Mouse (Mus musculus) 3134 (cell line): Measurements from ENCODE around the gene Tmem161a.

Experiments used
- DNase-seq: peaks from one replicate; pipeline ENCODE4 v3.0.0-alpha.2; 2011; ENCODE audit warnings: low spot score; ENCODE audit not compliant: insufficient read length; ENCODE audit errors: extremely low read depth

Gene Tmem161a

DNA sequence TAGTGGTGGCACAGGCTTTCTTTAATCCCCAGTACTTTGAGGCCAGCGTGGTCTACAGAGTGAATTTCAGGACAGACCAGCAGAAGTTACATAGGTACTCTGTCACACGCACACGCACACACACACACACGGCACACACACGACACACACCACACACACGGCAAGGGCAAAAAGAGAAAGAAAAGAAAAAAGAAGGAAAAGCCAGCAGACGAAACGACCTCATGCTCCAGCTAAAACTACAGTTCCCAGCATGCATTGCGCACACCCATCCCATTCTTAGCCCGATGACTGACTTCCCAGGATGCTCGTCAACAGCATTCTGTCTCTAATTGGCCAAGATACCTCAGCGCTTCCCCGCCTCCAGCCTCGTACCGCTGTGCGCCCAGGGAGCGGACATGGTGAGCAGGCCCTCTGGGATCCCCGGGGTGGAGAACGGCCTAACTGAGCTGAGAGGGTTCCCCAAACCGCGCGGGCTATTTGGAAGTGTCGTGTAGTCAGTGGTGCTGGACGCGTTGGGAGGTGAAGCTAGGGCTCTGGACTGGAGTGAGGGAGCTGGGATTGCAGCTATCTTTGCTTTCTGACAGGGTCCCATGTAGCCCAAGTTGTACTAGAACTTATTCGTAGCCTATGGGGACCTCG lies at the start of gene Tmem161a:
Tmem161a (plus strand) TSS at position 314 of the 639 bp plus-strand sequence.
- DNase-seq, result peak; percentile 88

DNA sequence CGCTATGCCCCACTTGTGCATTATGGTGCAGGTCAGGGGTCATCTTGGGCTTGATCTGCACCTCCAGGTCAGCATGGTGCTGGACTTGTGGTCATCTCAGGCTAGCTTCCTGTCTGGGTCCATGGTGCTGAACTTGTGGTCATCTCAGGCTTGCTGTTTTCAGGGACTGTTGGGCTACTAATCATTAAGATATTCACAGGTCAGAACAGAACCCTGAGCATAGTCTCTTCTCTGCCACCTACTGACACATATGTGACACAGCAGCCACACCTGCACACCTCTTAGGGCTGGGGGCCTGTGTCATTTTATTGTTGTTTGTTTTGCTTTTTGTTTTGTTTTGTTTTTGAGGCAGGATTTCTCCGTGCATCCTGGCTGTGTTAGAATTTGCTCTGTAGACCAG lies 49.3 kb upstream of the Tmem161a start:
- no peak for DNase-seq

DNA sequence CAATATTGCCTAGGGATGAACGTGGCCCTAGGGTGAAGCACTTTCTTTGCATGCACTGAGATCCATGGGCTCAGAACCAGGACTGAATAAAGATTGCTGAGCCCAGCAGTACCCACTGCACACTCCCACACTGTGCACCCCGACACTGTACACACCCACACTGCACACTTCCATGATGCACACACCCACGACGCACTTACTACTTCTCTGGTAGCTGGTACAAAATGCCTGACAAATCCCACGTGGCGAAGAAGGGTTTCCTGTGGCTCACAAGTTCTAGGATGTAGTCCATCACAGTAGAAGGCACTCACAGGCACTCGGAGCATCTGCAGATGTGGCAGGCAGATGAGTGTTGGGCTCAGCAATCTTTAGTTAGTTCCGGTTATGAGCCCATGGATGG lies 47.2 kb upstream of the Tmem161a start:
- DNase-seq, result no peak

DNA sequence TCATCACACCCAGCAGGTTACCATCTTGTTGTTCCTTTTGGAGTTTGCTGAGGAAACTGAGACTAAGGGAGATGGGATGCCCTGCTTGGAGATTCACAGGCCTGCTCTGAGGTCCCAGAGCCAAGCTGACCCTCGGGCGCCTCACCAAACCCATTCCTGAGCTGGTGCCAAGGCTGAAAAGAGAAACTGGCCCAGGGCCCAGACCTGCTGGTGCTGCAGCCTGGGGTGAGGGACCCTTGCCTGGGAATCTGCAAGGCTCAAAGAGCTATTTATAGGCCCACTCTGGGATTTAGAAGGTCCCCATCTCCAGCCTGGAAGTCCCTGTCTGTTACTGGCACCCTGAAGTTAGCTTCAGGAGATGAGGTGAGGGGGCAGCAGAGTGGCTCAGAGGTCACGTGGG lies 43.7 kb upstream of the Tmem161a start:
- peak; percentile 68 for DNase-seq

DNA sequence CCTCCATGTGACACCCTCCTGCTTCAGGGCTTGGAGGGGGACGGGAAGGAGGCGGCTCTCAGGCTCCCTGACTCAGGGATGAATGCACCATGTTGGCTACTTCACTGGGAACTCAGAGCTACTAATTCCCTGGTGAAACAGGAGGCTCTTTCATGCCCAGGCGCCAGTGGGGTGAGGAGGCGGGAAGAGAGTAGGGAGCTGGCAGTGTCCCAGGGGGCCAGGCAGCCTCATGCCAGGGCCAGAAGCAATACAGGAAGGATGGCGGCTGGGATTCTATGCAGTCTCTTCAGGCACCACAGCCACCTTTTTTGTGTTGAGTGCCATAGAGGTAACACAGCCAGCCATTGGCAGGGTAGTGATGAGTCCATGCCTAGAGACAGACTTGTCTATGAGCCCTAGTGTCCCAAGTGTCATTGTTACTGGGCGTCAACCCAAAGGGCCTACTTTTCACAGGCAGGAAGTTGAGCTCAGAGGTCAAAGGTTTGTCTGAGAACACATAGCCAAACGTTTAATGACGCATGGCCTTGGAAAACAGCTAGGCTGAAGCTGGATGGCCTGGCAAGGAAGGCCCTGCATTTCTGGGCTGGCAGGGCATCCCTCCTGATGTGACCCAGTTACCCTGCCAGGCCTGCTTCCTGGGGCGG lies 42.7 kb upstream of the Tmem161a start:
- peak; percentile 89 for DNase-seq

DNA sequence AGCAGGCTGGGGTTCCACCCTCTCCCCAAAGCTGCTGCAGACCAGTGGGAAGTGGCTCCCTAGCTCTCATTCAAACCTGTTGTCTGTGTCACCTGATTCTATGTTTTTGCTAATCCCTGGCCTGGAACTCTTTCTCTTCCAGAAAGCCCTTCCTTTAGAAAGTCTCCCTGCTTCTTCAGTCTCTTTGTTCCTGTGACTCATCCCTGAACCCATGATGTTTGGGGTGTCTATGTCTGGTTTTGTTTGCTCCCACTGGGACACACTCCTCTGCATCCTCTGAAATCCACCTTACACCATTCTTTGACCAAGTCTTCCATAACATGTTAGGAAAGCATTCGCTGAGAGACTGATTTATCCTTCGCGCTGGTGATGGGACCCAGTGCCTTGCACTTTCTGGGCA lies 42.1 kb upstream of the Tmem161a start:
- DNase-seq, result no peak

DNA sequence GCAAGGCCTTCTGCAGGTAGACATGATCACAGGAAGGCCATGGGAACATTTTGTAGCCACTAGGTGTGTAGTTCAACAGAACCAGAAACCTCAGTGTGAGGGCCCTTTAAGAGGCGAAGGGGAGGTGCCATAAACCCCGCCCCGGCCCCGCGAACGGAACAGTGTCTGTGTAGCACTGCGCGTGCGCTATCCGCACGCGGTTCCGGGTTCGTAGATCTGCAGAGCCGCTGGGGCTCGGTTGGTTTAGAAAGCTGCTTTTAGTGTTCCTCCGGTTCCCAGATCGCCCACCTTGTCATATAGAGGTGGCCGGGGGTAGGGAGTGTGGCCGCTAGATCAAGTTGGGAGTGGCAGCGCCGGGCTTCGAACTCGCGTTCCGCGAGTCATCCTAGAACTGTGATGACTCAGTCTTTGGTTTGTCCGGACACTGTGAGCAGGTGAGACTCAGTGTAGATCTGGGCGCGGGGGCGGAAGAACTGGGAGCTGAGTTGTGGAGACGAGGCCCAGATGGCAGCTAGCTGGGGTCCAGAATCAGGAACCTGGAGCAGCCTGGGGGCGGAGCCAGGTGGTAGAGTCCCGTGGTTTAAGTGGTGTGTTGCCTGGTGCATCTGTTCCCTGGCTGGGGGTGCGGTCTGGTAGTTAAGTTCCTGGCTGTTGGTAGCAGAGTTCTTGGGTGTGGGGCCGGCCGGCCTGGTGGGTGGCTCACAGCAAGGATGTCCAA lies 40.8 kb upstream of the Tmem161a start, which contains the start of gene Nr2c2ap:
Nr2c2ap (plus strand) TSS at position 168 of the 718 bp plus-strand sequence.
- DNase-seq, result peak; percentile 89

- no peak for DNase-seq
These were observed 38.1 kb upstream of the Tmem161a start for GRCm38 (mm10) chr8:70134086-70134485.

- no peak for DNase-seq
These were observed 37.2 kb upstream of the Tmem161a start for GRCm38 (mm10) chr8:70134931-70135330.

DNA sequence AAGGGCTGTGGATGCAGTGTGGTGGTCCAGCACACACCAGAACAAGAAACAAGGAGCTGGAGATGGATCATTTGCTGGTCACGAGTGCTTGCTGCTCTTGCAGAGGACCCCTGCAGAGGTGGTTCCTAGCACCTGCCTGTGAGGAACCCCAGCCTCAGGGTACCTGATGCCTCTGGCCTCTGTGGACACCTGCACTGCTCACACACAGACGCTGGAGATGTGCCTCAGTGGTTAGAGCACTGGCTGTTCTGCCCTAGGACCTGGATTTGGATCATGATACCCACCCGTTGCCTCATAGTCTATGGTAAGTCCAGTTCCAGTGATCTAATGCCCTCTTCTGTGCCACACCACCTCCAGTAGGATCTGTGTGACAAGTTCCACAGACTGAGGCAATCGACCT lies 35.6 kb upstream of the Tmem161a start:
- DNase-seq, result no peak

DNA sequence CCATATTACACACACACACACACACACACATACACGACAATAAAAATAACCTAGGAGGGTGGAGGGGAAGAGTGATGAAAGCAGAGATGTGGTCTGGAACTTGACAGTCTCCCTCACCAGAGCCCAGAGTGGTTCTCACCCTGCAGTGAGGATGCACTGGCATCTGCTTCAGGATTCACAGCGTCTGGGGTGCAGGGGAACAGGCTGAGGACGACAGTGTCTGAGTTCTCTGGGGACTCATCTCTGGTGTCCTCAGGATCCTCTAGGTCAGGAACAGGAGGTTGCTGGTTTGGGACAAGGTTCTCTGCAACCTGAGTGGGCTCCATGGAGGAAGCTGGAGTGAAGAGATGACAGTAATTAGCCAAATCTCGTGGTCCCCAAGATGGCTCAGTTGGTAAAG lies 34.3 kb upstream of the Tmem161a start:
- DNase-seq, result no peak

DNA sequence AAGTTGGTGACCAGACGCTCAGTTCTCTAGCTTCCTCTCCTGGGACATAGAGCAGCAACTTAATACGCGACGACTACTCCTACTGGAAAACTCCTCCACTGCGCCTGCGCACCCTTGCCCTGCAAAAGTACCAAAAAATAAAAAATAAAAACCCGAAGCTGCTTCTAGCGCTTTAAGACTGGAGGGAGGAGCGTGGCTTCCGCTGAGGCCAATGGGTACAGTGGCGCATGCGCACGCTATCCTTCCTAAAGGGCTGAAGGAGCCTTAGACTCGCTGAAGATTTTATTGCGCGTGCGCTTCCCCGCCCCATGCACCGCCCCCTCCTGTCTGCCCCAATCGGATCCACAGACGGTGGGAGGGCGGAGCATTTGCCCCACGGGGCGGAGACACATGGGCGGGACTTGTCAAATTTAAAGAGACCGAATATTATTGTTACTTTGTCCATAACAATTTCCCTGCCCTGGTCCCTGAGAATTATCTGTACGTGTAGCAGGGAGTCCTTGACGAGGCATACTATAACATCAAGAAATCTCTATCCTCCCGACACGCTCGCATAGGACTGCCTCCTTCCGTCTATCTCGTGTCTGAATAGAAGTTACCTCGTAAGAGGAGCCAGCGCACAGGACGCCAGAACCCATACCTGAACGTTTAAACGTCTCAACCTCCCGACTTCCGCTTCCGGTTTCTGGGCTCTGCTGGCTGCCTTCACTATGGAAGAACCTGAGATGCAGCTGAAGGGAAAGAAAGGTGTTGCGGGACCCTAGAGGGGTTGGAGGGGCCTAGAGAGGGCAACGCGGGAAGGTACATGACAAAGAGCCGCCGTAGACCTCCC lies 32.9 kb upstream of the Tmem161a start, which contains the start of the genes Rfxank, Borcs8 and Mef2b:
Rfxank (minus strand) TSS at position 129 of the 832 bp plus-strand sequence.
Borcs8 (plus strand) TSS at position 474 of the 832 bp plus-strand sequence.
Mef2b (plus strand) TSS at position 686 of the 832 bp plus-strand sequence.
- DNase-seq, result peak; percentile 97

DNA sequence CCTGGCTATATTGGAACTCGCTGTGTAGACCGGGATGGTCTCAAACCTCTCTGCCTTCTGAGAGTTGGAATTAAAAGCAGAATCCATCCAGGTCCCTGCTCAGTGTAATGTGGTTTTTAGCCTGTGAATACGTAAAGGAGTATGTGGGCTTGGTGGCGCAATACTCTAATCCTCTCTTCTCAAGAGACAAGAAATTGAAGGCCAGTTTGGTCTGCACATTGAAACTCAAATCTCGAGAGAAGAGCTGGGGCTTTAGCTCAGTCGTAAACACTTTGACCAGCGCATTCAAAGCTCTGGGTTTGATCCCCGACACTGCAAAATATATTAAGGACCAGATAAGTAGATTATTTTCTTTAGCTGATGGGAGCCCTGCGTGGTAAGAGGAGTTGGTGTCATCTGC lies 32.2 kb upstream of the Tmem161a start:
- no peak for DNase-seq

GRCm38 (mm10) chr8:70147678-70148607 lies 24.2 kb upstream of the Tmem161a start:
- no peak for DNase-seq

GRCm38 (mm10) chr8:70150158-70150557 lies 22.0 kb upstream of the Tmem161a start:
- DNase-seq, result no peak

DNA sequence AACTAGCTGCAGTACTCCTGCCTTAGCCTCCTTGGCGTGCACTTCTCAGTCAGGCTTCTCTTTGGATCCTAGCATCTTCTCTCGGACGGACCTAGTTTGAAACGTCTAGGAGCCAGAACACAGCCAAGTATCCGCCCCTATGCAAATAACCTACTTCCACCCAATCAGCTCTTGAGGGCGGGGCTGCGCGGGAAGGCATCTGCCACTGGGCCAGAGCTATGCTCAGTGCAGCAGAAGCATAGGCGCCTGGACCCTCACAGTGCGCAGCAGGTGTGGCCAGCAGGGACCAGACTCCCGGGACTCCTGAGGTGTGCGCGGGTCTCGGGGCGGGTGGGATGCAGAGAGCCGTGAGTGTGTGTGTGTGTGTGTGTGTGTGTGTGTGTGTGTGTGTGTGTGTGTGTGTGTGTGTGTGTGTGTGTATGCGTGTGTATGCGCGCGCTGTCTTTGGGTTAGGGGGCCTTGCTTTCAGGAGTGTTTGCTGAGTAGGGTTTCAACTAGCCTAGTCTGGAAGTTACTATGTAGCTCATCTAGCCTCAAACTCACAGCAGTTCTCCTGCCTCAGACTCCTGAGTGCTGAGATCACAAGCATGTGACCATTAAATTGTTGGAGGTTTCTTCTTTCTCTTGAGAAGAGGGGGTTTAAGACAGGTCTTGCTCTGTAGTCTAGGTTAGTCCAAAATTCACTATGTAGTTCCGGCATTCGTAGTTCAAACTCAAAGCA lies 19.5 kb upstream of the Tmem161a start:
- peak; percentile 51 for DNase-seq

- DNase-seq, result no peak
These were observed 14.8 kb upstream of the Tmem161a start for GRCm38 (mm10) chr8:70157240-70157800.

DNA sequence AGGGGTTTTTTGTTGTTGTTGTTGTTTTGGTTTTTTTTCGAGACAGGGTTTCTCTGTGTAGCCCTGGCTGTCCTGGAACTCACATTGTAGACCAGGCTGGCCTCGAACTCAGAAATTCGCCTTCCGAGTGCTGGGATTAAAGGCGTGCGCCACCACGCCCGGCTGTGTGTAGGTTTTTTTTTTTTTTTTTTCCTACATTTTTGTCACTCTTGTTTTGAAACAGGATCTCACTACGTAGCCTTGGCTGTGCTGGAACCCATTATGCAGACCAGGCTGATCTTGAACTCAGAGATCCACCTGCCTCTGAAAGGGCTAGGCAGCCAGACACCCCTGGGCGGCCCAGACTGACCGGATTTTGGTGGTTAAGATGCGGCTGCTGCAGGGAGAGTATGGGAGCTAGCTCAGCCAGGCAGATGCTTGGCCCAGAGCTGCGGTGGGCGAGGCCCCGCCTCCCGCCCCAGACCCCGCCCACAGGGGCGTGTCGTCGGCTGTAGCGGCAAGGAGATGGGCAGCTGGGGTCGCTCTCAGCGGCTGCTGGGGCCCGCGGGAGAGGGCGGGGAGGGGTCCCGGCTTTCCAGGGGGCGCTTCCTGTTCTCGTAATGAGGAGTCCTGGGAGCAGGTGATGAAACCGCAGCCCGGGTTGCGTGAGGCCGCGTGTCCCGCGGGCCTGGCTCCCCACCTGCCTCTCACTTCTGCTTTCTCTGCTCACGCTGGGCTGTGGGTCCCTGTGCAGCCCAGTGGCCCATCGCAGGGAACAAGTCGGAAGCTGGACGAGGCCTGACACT lies 13.9 kb upstream of the Tmem161a start:
- DNase-seq, result peak; percentile 63
